Mouse (Mus musculus) intestine, embryonic 16.5 days (tissue): Measurements from ENCODE around the gene Lurap1l. TPM values are rescaled to one million over a fixed set of nuclear protein-coding genes. Genes with fewer than 3 reads are reported as not detected.

Experiments
- ATAC-seq: fragments of 200-750 bp; cut with Nextera tagmentation; 2 replicates; pipeline ENCODE4 v1.8.0; 2017; ENCODE audit warnings: moderate TSS enrichment, moderate library complexity
- H3K27ac ChIP-seq: fragments of 300-500 bp; sonication (generic); 2 replicates; pipeline ENCODE4 v1.5.1; 2014; ENCODE audit warnings: mild to moderate bottlenecking, low read length
- H3K27me3 ChIP-seq: fragments of 300-500 bp; sonication (generic); replicated peaks from 2 replicates; pipeline ENCODE4 v1.6.1; 2014; ENCODE audit warnings: low read length, control low read depth, mixed read lengths; ENCODE audit not compliant: control insufficient read depth, insufficient read depth
- H3K36me3 ChIP-seq: fragments of 300-500 bp; sonication (generic); 2 replicates; pipeline ENCODE4 v1.6.1; 2014; ENCODE audit warnings: low read length, control low read depth; ENCODE audit not compliant: control insufficient read depth, insufficient read depth
- H3K4me1 ChIP-seq: fragments of 300-500 bp; sonication (generic); 2 replicates; pipeline ENCODE4 v1.6.1; 2014; ENCODE audit warnings: low read length, control low read depth, mixed read lengths; ENCODE audit not compliant: control insufficient read depth, insufficient read depth
- H3K4me2 ChIP-seq: fragments of 300-500 bp; sonication (generic); 2 replicates; pipeline ENCODE4 v1.6.1; 2014; ENCODE audit warnings: low read depth, low read length, control low read depth
- H3K4me3 ChIP-seq: fragments of 300-500 bp; sonication (generic); 2 replicates; pipeline ENCODE4 v1.5.1; 2014; ENCODE audit warnings: mild to moderate bottlenecking, low read length
- H3K9ac ChIP-seq: fragments of 300-500 bp; sonication (generic); 2 replicates; pipeline ENCODE4 v1.6.1; 2014; ENCODE audit warnings: low read depth, low read length
- H3K9me3 ChIP-seq: fragments of 300-500 bp; sonication (generic); 2 replicates; pipeline ENCODE4 v1.6.1; 2016; ENCODE audit warnings: low read length, control low read depth; ENCODE audit not compliant: control insufficient read depth
- WGBS: fragments of 180-500 bp; shearing (Covaris S2); extraction: QIAGEN DNeasy Blood & Tissue Kit; methylation state at CpG from one replicate; pipeline ENCODE4 v1.1.7; 2014; 5-methylcytosine and 5-hydroxymethylcytosine counted together
- polyA plus RNA-seq: library from polyadenylated mRNA; unstranded; fragments of >200 nt; fragmentation: Nextera tagmentation; extraction: Ambion mirVana; gene quantifications from 2 replicates; pipeline ENCODE4 v1.2.1, GENCODE M21; 2015

Gene Lurap1l
- polyA plus RNA-seq: 19.5 and 22.4 TPM in 2 replicates

GRCm38 (mm10) chr4:80910481-80910870 is at the start of gene Lurap1l:
TSS of gene Lurap1l (plus strand) at chr4:80910646.
- ATAC-seq: peak; percentile 60
- no peaks in the 10 kb centered on the region for H3K9me3 ChIP-seq
- H3K4me2 ChIP-seq: peak within 1 kb of the TSS; percentile 73
- peak within 1 kb of the TSS; percentile 91 for H3K27ac ChIP-seq
- H3K36me3 ChIP-seq: no peaks in the 10 kb centered on the region
- no peaks in the 10 kb centered on the region for H3K27me3 ChIP-seq
- H3K4me3 ChIP-seq: peak within 1 kb of the TSS; percentile 75
- WGBS: under 1% methylated on average over 10 of the region's 10 CpGs
- peak within 1 kb of the TSS; percentile 90 for H3K9ac ChIP-seq
- peaks cover 4% of the 10 kb centered on the region; the same call in 1 of the 2 replicates for H3K4me1 ChIP-seq

DNA sequence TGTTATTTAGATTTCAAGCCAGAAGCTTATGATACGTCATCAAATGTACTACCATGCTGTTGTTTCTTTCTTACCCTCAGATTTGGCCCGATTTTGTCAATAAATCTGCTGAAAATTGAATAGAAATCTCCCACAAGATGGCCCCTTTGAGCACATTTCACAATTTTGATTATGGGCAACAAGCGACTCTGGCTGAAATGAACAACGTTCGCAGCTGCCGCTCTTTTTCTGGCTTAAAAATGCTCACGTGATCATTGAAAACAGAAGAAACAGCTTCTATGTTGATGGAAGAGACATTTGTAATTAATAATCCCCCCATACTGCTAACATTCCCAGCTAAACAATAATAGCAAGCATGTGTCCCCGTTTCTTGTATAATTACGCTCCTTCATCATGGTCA is 47.5 kb upstream of the Lurap1l start:
- no peak overlapping the region for H3K4me2 ChIP-seq
- no peak overlapping the region for H3K4me3 ChIP-seq
- peaks cover 3% of the 10 kb centered on the region; the same call in 1 of the 2 replicates for H3K4me1 ChIP-seq
- H3K9me3 ChIP-seq: no peaks in the 10 kb centered on the region
- H3K27me3 ChIP-seq: no peaks in the 10 kb centered on the region
- no peak for ATAC-seq
- WGBS: 85% methylated on average over 9 of the region's 9 CpGs
- no peaks in the 10 kb centered on the region for H3K36me3 ChIP-seq
- H3K9ac ChIP-seq: no peak overlapping the region
- no peak overlapping the region for H3K27ac ChIP-seq

DNA sequence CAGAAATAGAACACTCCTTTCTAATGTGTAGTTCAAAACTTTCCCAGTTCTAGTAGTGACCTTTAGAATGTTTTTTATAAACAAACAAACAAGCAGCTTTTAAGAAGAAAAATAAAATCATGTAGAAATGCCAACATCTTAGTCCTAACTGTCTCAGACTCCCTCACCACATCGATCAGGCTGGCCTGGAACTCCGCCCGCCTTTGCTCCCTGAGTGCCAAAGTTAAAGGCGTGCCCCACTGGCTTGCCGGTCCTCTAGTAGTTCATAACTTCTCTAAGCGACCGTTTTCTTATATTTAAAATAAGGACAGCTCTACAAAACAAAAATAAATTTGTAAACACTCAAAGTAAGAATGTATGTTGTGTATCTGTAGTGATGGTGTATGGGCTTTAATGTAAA is 46.5 kb upstream of the Lurap1l start:
- Histone ChIP-seq H3K36me3 (no peaks in the 10 kb centered on the region), H3K27ac (no peak overlapping the region), H3K27me3 (no peaks in the 10 kb centered on the region), H3K4me3 (no peak overlapping the region), H3K4me1 (peaks cover 3% of the 10 kb centered on the region; the same call in 1 of the 2 replicates), H3K9ac (no peak overlapping the region), H3K4me2 (no peak overlapping the region), H3K9me3 (no peaks in the 10 kb centered on the region)
- ATAC-seq: no peak
- WGBS: 60% methylated on average over 7 of the region's 7 CpGs

- WGBS: 2% methylated on average over 17 of the region's 17 CpGs
- H3K4me3 ChIP-seq: peak overlapping the region; percentile 32
- H3K4me1 ChIP-seq: peaks cover 3% of the 10 kb centered on the region; the same call in 1 of the 2 replicates
- no peaks in the 10 kb centered on the region for H3K9me3 ChIP-seq
- H3K27ac ChIP-seq: no peak overlapping the region
- no peaks in the 10 kb centered on the region for H3K27me3 ChIP-seq
- peak overlapping the region; percentile 53; the same call in 1 of the 2 replicates for H3K9ac ChIP-seq
- peak; percentile 38; the same call in 1 of the 2 replicates for ATAC-seq
- H3K4me2 ChIP-seq: peak overlapping the region; percentile 69
- no peaks in the 10 kb centered on the region for H3K36me3 ChIP-seq
Measured at GRCm38 (mm10) chr4:80864511-80864922, 45.9 kb upstream of the Lurap1l start.

DNA sequence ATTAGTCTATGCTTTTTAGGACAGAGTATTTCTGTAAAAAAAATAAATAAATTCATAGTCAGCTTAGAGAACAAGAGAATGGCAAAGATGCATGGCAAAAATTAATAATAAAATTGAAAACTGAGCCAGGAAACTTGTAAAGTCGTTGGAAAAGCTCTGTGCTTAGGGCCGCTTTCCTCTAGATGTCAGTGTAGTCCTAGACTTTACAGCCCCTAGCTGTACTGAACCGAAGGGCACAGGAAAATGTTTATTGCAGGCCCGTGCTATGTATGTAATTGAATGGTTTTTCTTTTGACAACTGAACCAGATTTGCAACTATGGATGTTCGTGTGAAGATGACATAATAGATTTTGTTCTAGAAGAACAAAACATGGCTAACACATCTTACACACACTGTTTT is 44.4 kb upstream of the Lurap1l start:
- ATAC-seq: peak; percentile 76

GRCm38 (mm10) chr4:80869598-80869997 is 40.8 kb upstream of the Lurap1l start:
- 45% methylated on average over 2 of the region's 2 CpGs for WGBS
- no peaks in the 10 kb centered on the region for H3K27me3 ChIP-seq
- H3K4me1 ChIP-seq: peaks cover 9% of the 10 kb centered on the region
- ATAC-seq: no peak
- no peak overlapping the region for H3K4me3 ChIP-seq
- H3K36me3 ChIP-seq: no peaks in the 10 kb centered on the region
- H3K9me3 ChIP-seq: no peaks in the 10 kb centered on the region
- H3K9ac ChIP-seq: no peak overlapping the region
- no peak overlapping the region for H3K27ac ChIP-seq
- H3K4me2 ChIP-seq: no peak overlapping the region

More for the DNA sequence above, 44.4 kb upstream of the Lurap1l start:
- WGBS: 12% methylated on average over 5 of the region's 5 CpGs
- no peak overlapping the region for H3K9ac ChIP-seq
- no peak overlapping the region for H3K4me3 ChIP-seq
- no peaks in the 10 kb centered on the region for H3K27me3 ChIP-seq
- no peak overlapping the region for H3K4me2 ChIP-seq
- H3K27ac ChIP-seq: no peak overlapping the region
- H3K36me3 ChIP-seq: no peaks in the 10 kb centered on the region
- no peaks in the 10 kb centered on the region for H3K9me3 ChIP-seq
- peaks cover 3% of the 10 kb centered on the region; the same call in 1 of the 2 replicates for H3K4me1 ChIP-seq

DNA sequence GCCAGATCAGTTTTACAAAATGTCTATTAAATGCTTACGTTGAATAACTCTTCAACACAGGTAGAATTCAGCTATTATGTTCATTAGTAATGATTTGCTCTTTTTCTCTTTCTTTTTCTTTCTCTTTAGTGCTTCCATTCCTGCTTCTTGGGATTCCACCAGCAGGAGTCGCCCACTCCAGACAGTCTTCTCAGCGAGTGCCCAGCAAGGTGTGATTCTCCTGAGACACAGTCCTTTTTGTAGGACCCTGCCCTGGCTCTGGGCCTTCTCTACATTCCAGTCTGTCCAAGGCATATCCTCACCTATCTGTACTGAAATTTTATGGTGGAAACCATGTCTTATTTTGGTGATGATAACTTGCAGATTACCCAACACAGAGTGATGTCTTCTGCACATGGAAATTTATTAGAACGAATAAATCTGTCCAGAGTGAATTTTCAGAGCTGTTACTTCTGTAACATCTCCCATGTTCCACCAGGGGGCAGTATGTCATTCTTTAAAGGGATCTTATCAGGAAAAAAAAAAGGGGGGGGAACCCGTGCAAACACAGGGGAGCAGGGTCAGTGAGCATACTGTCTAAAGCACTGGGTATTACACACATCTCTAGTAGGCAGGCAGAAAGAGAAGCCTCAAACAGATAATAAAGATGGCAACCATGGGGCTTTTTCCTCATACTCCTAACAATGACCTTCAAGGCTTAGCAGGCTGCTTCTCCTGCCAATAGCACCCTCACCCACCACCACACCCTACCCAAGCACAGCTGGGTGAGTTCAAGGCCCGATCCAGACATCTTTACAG is 37.4 kb upstream of the Lurap1l start:
- peak; percentile 36 for ATAC-seq
- no peak overlapping the region for H3K4me3 ChIP-seq
- no peaks in the 10 kb centered on the region for H3K27me3 ChIP-seq
- no peaks in the 10 kb centered on the region for H3K36me3 ChIP-seq
- peak overlapping the region; percentile 50; the same call in 1 of the 2 replicates for H3K27ac ChIP-seq
- H3K9ac ChIP-seq: no peak overlapping the region
- H3K4me1 ChIP-seq: peaks cover 12% of the 10 kb centered on the region
- 39% methylated on average over 6 of the region's 6 CpGs for WGBS
- H3K4me2 ChIP-seq: no peak overlapping the region
- no peaks in the 10 kb centered on the region for H3K9me3 ChIP-seq

- ATAC-seq: peak; percentile 97
- WGBS: 45% methylated on average over 5 of the region's 5 CpGs
- peaks cover 12% of the 10 kb centered on the region for H3K4me1 ChIP-seq
- H3K4me2 ChIP-seq: 0 out of 2 replicates have a peak overlapping the region, but pooled peaks have one; percentile 7
- H3K4me3 ChIP-seq: no peak overlapping the region
- H3K36me3 ChIP-seq: no peaks in the 10 kb centered on the region
- H3K27me3 ChIP-seq: no peaks in the 10 kb centered on the region
- H3K27ac ChIP-seq: peak overlapping the region; percentile 65
- no peaks in the 10 kb centered on the region for H3K9me3 ChIP-seq
- no peak overlapping the region for H3K9ac ChIP-seq
Measured at GRCm38 (mm10) chr4:80874121-80874859, 36.2 kb upstream of the Lurap1l start.

- Histone ChIP-seq H3K9me3 (no peaks in the 10 kb centered on the region), H3K4me1 (peaks cover 12% of the 10 kb centered on the region), H3K27me3 (no peaks in the 10 kb centered on the region), H3K27ac (peak overlapping the region; percentile 65), H3K36me3 (no peaks in the 10 kb centered on the region), H3K9ac (no peak overlapping the region), H3K4me3 (no peak overlapping the region), H3K4me2 (no peak overlapping the region)
- peak; percentile 27 for ATAC-seq
- whole genome bisulfite sequencing: 62% methylated on average over 4 of the region's 4 CpGs
Measured at GRCm38 (mm10) chr4:80875055-80875454, 35.4 kb upstream of the Lurap1l start.
